Mouse (Mus musculus): ENCODE measurements at regions not wholly inside any gene's neighbourhood (a gene's known extent, or its start where the extent isn't known, plus 50 kb on each side); places are given as distances from the start of the nearest gene placed in this dataset.

DNA sequence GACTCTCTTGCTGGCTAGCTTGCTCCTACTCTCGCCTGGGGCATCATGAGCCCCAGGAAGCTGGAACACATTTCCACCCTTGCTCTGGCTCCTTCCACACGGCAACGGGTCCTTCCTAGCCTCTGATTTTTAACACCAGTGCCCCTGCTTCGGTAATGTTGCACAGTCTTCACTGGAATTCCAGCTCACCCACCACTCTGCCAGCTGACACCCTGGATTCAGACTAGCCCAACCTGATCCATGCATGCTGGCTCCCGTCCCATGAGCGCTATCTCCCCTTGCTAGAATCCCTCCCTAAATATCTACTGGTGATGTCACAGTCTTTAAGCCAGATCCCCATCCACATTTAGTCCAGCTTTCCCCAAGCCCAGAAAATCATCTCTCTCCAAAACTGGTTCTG is 111.2 kb downstream of the CK137956 start:
- TF ChIP-seq CTCF (IDR thresholded peaks at IDR 0.05; ENCODE audit: low read depth, low read length) = no peak
- TF ChIP-seq EP300 (IDR thresholded peaks at IDR 0.05; ENCODE audit: insufficient read depth, low read depth, low read length) = no peak
